Comparison of ENCODE assay signal across 9 mouse cellular contexts in genomic region chr13:52828946-52829523, GRCm38 (mm10).
DNase-seq lines count a peak whose midpoint lies in the region; ATAC-seq and TF ChIP-seq lines count a peak whose summit lies in the region.
"Had no signal": no experiment of that assay in that cellular context is flagged by ENCODE, and none has a peak within 500 bp of the region (broad histone marks: within the 10 kb centered on the region; RNA-seq: fewer than 3 reads in every experiment).

No protein-coding gene starts in this region.

- H3K36me3 ChIP-seq in liver, adult 2 months (ENCODE audit: control insufficient read depth, insufficient read depth, low read length): no peaks in the 10 kb centered on the region
- 0 out of 2 replicates have a peak, but pooled peaks cover 3% of the 10 kb centered on the region for H3K36me3 ChIP-seq in neural tube, embryonic 15.5 days
- no peaks in the 10 kb centered on the region for H3K36me3 ChIP-seq in hindbrain, embryonic 13.5 days

- ATAC-seq in neural tube, embryonic 15.5 days (ENCODE audit: low FRiP score): no peak
- ATAC-seq in hindbrain, embryonic 13.5 days (ENCODE audit: low FRiP score): no peak

- no peak for TF ChIP-seq POLR2A in bone marrow, adult 2 months (IDR thresholded peaks at IDR 0.05; ENCODE audit: borderline replicate concordance, control insufficient read depth, low read depth, low read length)
- no peak for TF ChIP-seq POLR2A in liver, adult 2 months (IDR thresholded peaks at IDR 0.05; ENCODE audit: extremely low read depth, insufficient read depth, low read length)

- H3K27ac ChIP-seq in bone marrow, adult 2 months (ENCODE audit: control insufficient read depth, insufficient read depth, low read depth, low read length, poor library complexity): peak overlapping the region; percentile 59
- peak overlapping the region; percentile 84 for H3K27ac ChIP-seq in liver, adult 2 months (replicated peaks; ENCODE audit: insufficient read depth, low read depth, low read length)
- H3K27ac ChIP-seq in neural tube, embryonic 15.5 days (replicated peaks): no peak overlapping the region
- H3K27ac ChIP-seq in hindbrain, embryonic 13.5 days: no peak overlapping the region
- H3K27ac ChIP-seq: embryonic facial prominence, embryonic 13.5 days had no signal

- no peaks in the 10 kb centered on the region for H3K27me3 ChIP-seq in liver, adult 2 months (ENCODE audit: control insufficient read depth, insufficient read depth, low read length)
- H3K27me3 ChIP-seq in neural tube, embryonic 15.5 days (replicated peaks): no peaks in the 10 kb centered on the region
- no peaks in the 10 kb centered on the region for H3K27me3 ChIP-seq in hindbrain, embryonic 13.5 days
- H3K27me3 ChIP-seq: embryonic facial prominence, embryonic 13.5 days had no signal

- no peaks in the 10 kb centered on the region for H3K9me3 ChIP-seq in neural tube, embryonic 15.5 days (replicated peaks)
- no peaks in the 10 kb centered on the region for H3K9me3 ChIP-seq in hindbrain, embryonic 13.5 days
- H3K9me3 ChIP-seq: embryonic facial prominence, embryonic 13.5 days had no signal

- H3K4me3 ChIP-seq in bone marrow, adult 2 months (replicated peaks; ENCODE audit: control insufficient read depth, low read depth, low read length): no peak overlapping the region
- no peak overlapping the region for H3K4me3 ChIP-seq in liver, adult 2 months (ENCODE audit: insufficient read depth, low read depth, low read length)
- H3K4me3 ChIP-seq in neural tube, embryonic 15.5 days (replicated peaks): no peak overlapping the region
- no peak overlapping the region for H3K4me3 ChIP-seq in hindbrain, embryonic 13.5 days
- H3K4me3 ChIP-seq: embryonic facial prominence, embryonic 13.5 days had no signal

- no peak overlapping the region for H3K4me2 ChIP-seq in neural tube, embryonic 15.5 days
- no peak overlapping the region for H3K4me2 ChIP-seq in hindbrain, embryonic 13.5 days
- H3K4me2 ChIP-seq: embryonic facial prominence, embryonic 13.5 days had no signal

- peak; percentile 63 for DNase-seq in gastrocnemius, adult 18-20 months (ENCODE audit: low spot score)
- no peak for DNase-seq in gastrocnemius, postnatal 10 days
- peak; percentile 94 for DNase-seq in liver, adult 2 months (ENCODE audit: extremely low read depth, low read depth, low spot score)
- peak; percentile 64 for DNase-seq in retina, postnatal 1 day
- DNase-seq in cerebellum, adult 9-11 months: no peak

- WGBS in bone marrow, adult 2 months: 28% methylated on average over 12 of the region's 12 CpGs
- 34% methylated on average over 12 of the region's 12 CpGs for whole genome bisulfite sequencing in liver, adult 2 months
- WGBS in neural tube, embryonic 15.5 days: 77% methylated on average over 12 of the region's 12 CpGs
- WGBS in hindbrain, embryonic 13.5 days: 73% methylated on average over 12 of the region's 12 CpGs

- no peaks in the 10 kb centered on the region for H3K79me2 ChIP-seq in liver, adult 2 months (ENCODE audit: control insufficient read depth, insufficient read depth, low read length)

- H3K9ac ChIP-seq in liver, adult 2 months (ENCODE audit: low read depth, low read length): no peak overlapping the region
- H3K9ac ChIP-seq in neural tube, embryonic 15.5 days (replicated peaks): no peak overlapping the region
- H3K9ac ChIP-seq in hindbrain, embryonic 13.5 days: no peak overlapping the region
- H3K9ac ChIP-seq: embryonic facial prominence, embryonic 13.5 days had no signal

- no peak for TF ChIP-seq CTCF in bone marrow, adult 2 months (IDR thresholded peaks at IDR 0.05; ENCODE audit: control insufficient read depth, insufficient read depth, low read length)
- TF ChIP-seq CTCF in liver, adult 2 months (IDR thresholded peaks at IDR 0.05; ENCODE audit: low read depth, low read length): no peak

- peaks cover 8% of the 10 kb centered on the region; the same call in 1 of the 2 replicates for H3K4me1 ChIP-seq in bone marrow, adult 2 months (ENCODE audit: control insufficient read depth, insufficient read depth, low read length)
- H3K4me1 ChIP-seq in liver, adult 2 months (ENCODE audit: control insufficient read depth, insufficient read depth, low read length): peaks cover 40% of the 10 kb centered on the region
- peaks cover 3% of the 10 kb centered on the region; the same call in 1 of the 2 replicates for H3K4me1 ChIP-seq in neural tube, embryonic 15.5 days
- H3K4me1 ChIP-seq in hindbrain, embryonic 13.5 days (replicated peaks): 0 out of 2 replicates have a peak, but pooled peaks cover 4% of the 10 kb centered on the region
- H3K4me1 ChIP-seq: embryonic facial prominence, embryonic 13.5 days had no signal

Comparison
In these comparisons a context has a peak if more than half of its experiments do, and no peak if none do; other contexts are left out.
1. DNase-seq: peak in gastrocnemius, adult 18-20 months (single experiment), liver, adult 2 months (single experiment) and retina, postnatal 1 day (single experiment); none in gastrocnemius, postnatal 10 days (single experiment) and cerebellum, adult 9-11 months (single experiment).
2. H3K27ac ChIP-seq: peak in bone marrow, adult 2 months (single experiment) and liver, adult 2 months (single experiment); none in neural tube, embryonic 15.5 days (single experiment) and hindbrain, embryonic 13.5 days (single experiment).